Mouse (Mus musculus) lung, postnatal 14 days (tissue): Measurements from ENCODE around the gene Rpl11.
"Not testable (repeated sequence)": the region's sequence is repeated elsewhere in the genome, so short reads cannot be mapped to it uniquely, and the experiment has no call there.

ENCODE experiments used
- DNase-seq: peaks from one replicate; pipeline ENCODE4 v3.0.0; 2021

Gene Rpl11

GRCm38 (mm10) chr4:136025350-136025749 lies 27.9 kb downstream of the Rpl11 start:
- DNase-seq: no peak

GRCm38 (mm10) chr4:136022924-136023323 lies 30.3 kb downstream of the Rpl11 start:
- DNase-seq: peak; percentile 16

- DNase-seq: peak; percentile 100
These were observed 31.6 kb downstream of the Rpl11 start, which contains the start of gene Eloa for GRCm38 (mm10) chr4:136021549-136022047. Gene Eloa, minus strand, starts transcription at chr4:136021763.

- peak; percentile 37 for DNase-seq
These were observed 32.3 kb downstream of the Rpl11 start for GRCm38 (mm10) chr4:136020743-136021548.

GRCm38 (mm10) chr4:136016059-136016602 lies 37.1 kb downstream of the Rpl11 start:
- DNase-seq: no peak

- no peak for DNase-seq
These were observed 42.6 kb downstream of the Rpl11 start for GRCm38 (mm10) chr4:136010586-136010985.

- no peak for DNase-seq
These were observed 44.3 kb downstream of the Rpl11 start for GRCm38 (mm10) chr4:136008782-136009447.

- no peak for DNase-seq
These were observed 46.4 kb downstream of the Rpl11 start for GRCm38 (mm10) chr4:136006821-136007220.

- DNase-seq: no peak
These were observed 48.3 kb downstream of the Rpl11 start for GRCm38 (mm10) chr4:136004921-136005320.

GRCm38 (mm10) chr4:136004107-136004675 lies 49.0 kb downstream of the Rpl11 start:
- no peak for DNase-seq

- no peak for DNase-seq
These were observed 58.1 kb downstream of the Rpl11 start for GRCm38 (mm10) chr4:135995118-135995517.

GRCm38 (mm10) chr4:135993941-135994340 lies 59.3 kb downstream of the Rpl11 start:
- DNase-seq: no peak

- no peak for DNase-seq
These were observed 65.5 kb downstream of the Rpl11 start for GRCm38 (mm10) chr4:135987714-135988113.

GRCm38 (mm10) chr4:135986943-135987710 lies 66.1 kb downstream of the Rpl11 start, which contains the start of gene Pithd1:
Gene Pithd1, minus strand, starts transcription at chr4:135987264.
- DNase-seq: peak; percentile 91

GRCm38 (mm10) chr4:135986301-135986942 lies 66.8 kb downstream of the Rpl11 start:
- no peak for DNase-seq

- DNase-seq: no peak
These were observed 67.5 kb downstream of the Rpl11 start for GRCm38 (mm10) chr4:135985769-135986168.

- no peak for DNase-seq
These were observed 68.0 kb downstream of the Rpl11 start for GRCm38 (mm10) chr4:135985193-135985592.

GRCm38 (mm10) chr4:135984556-135984955 lies 68.7 kb downstream of the Rpl11 start:
- DNase-seq: no peak

- DNase-seq: no peak
These were observed 71.6 kb downstream of the Rpl11 start for GRCm38 (mm10) chr4:135981524-135982063.

- not testable (repeated sequence) for DNase-seq
These were observed 73.0 kb downstream of the Rpl11 start for GRCm38 (mm10) chr4:135980223-135980622.
